Mouse (Mus musculus) right cerebral cortex, adult 18-20 months (tissue): ENCODE measurements around the gene Trim11.

Experiments
- DNase-seq: peaks from one replicate; pipeline ENCODE4 v3.0.0; 2022; ENCODE audit warnings: mixed read lengths

Trim11 gene

GRCm38 (mm10) chr11:58981541-58982447 is 3.9 kb downstream of the Trim11 start:
- peak; percentile 85 for DNase-seq

- no peak for DNase-seq
These were observed 4.7 kb downstream of the Trim11 start for GRCm38 (mm10) chr11:58982471-58983097.

- DNase-seq = no peak
These were observed 5.9 kb downstream of the Trim11 start for GRCm38 (mm10) chr11:58983691-58984341.

GRCm38 (mm10) chr11:58984657-58985056 is 6.8 kb downstream of the Trim11 start:
- DNase-seq = no peak

GRCm38 (mm10) chr11:58985299-58985917 is 7.5 kb downstream of the Trim11 start:
- no peak for DNase-seq

- DNase-seq = no peak
These were observed 11.3 kb downstream of the Trim11 start for GRCm38 (mm10) chr11:58989166-58989565.

GRCm38 (mm10) chr11:58990141-58990540 is 12.2 kb downstream of the Trim11 start:
- no peak for DNase-seq

- peak; percentile 56 for DNase-seq
These were observed 12.9 kb downstream of the Trim11 start for GRCm38 (mm10) chr11:58990794-58991193.

GRCm38 (mm10) chr11:58991911-58992310 is 14.0 kb downstream of the Trim11 start:
- DNase-seq = no peak

GRCm38 (mm10) chr11:58993091-58993670 is 15.3 kb downstream of the Trim11 start:
- no peak for DNase-seq

GRCm38 (mm10) chr11:58994337-58994826 is 16.5 kb downstream of the Trim11 start:
- DNase-seq = peak; percentile 35

- DNase-seq = no peak
These were observed 17.3 kb downstream of the Trim11 start for GRCm38 (mm10) chr11:58995061-58995806.

- peak; percentile 68 for DNase-seq
These were observed 18.0 kb downstream of the Trim11 start for GRCm38 (mm10) chr11:58995807-58996370.

- DNase-seq = no peak
These were observed 19.6 kb downstream of the Trim11 start for GRCm38 (mm10) chr11:58997541-58997940.

GRCm38 (mm10) chr11:58999158-58999557 is 21.3 kb downstream of the Trim11 start:
- DNase-seq = no peak

- DNase-seq = no peak
These were observed 21.9 kb downstream of the Trim11 start for GRCm38 (mm10) chr11:58999830-59000229.

- DNase-seq = peak; percentile 56
These were observed 22.7 kb downstream of the Trim11 start for GRCm38 (mm10) chr11:59000635-59001034.

GRCm38 (mm10) chr11:59002327-59003079 is 24.6 kb downstream of the Trim11 start:
- DNase-seq = no peak

GRCm38 (mm10) chr11:59015052-59015451 is 37.2 kb downstream of the Trim11 start:
- peak; percentile 58 for DNase-seq

- DNase-seq = no peak
These were observed 48.5 kb downstream of the Trim11 start for GRCm38 (mm10) chr11:59026411-59026810.

GRCm38 (mm10) chr11:59029003-59029402 is 51.1 kb downstream of the Trim11 start:
- no peak for DNase-seq
